Mouse (Mus musculus): ENCODE measurements at regions not wholly inside any gene's neighbourhood (a gene's known extent, or its start where the extent isn't known, plus 50 kb on each side); places are given as distances from the start of the nearest gene placed in this dataset.

DNA sequence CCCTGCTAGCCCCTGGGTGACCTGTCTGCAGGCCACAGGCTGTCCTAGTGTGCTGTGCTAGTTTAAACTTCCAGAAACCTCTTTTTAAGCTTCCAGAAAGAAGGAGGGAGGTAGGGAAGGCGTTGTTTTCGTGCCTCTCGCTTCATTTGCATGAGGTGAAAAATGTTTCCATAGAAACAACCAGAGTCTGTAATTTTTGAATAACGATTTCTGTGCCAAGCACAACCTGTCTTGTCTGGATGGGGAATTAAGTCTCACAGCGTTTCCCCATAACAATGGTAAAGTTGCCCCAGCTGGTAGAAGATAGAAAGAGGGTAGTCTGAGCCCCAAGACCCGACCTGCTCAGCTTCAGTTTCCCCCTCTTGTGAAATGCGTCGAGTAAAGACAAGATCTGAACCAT, 59.3 kb upstream of the Dlk1 start:
- TF ChIP-seq CTCF (IDR thresholded peaks at IDR 0.05; ENCODE audit: insufficient read depth, low read depth, low read length) (no peak), POLR2A (IDR thresholded peaks at IDR 0.05; ENCODE audit: insufficient read depth, low read depth, low read length) (no peak)

Measured in olfactory bulb, adult 2 months (tissue).